Mouse (Mus musculus) intestine, embryonic 16.5 days (tissue): ENCODE measurements around the gene Adk. TPM values are rescaled to one million over a fixed set of nuclear protein-coding genes. Genes with fewer than 3 reads are reported as not detected.
"Not testable (repeated sequence)": the region's sequence is repeated elsewhere in the genome, so short reads cannot be mapped to it uniquely, and the experiment has no call there.

Source experiments
- ATAC-seq: fragments of 200-750 bp; cut with Nextera tagmentation; 2 replicates; pipeline ENCODE4 v1.8.0; 2017; ENCODE audit warnings: moderate TSS enrichment, moderate library complexity
- H3K27ac ChIP-seq: fragments of 300-500 bp; sonication (generic); 2 replicates; pipeline ENCODE4 v1.5.1; 2014; ENCODE audit warnings: mild to moderate bottlenecking, low read length
- H3K27me3 ChIP-seq: fragments of 300-500 bp; sonication (generic); replicated peaks from 2 replicates; pipeline ENCODE4 v1.6.1; 2014; ENCODE audit warnings: low read length, control low read depth, mixed read lengths; ENCODE audit not compliant: control insufficient read depth, insufficient read depth
- H3K36me3 ChIP-seq: fragments of 300-500 bp; sonication (generic); 2 replicates; pipeline ENCODE4 v1.6.1; 2014; ENCODE audit warnings: low read length, control low read depth; ENCODE audit not compliant: control insufficient read depth, insufficient read depth
- H3K4me1 ChIP-seq: fragments of 300-500 bp; sonication (generic); 2 replicates; pipeline ENCODE4 v1.6.1; 2014; ENCODE audit warnings: low read length, control low read depth, mixed read lengths; ENCODE audit not compliant: control insufficient read depth, insufficient read depth
- H3K4me2 ChIP-seq: fragments of 300-500 bp; sonication (generic); 2 replicates; pipeline ENCODE4 v1.6.1; 2014; ENCODE audit warnings: low read depth, low read length, control low read depth
- H3K4me3 ChIP-seq: fragments of 300-500 bp; sonication (generic); 2 replicates; pipeline ENCODE4 v1.5.1; 2014; ENCODE audit warnings: mild to moderate bottlenecking, low read length
- H3K9ac ChIP-seq: fragments of 300-500 bp; sonication (generic); 2 replicates; pipeline ENCODE4 v1.6.1; 2014; ENCODE audit warnings: low read depth, low read length
- H3K9me3 ChIP-seq: fragments of 300-500 bp; sonication (generic); 2 replicates; pipeline ENCODE4 v1.6.1; 2016; ENCODE audit warnings: low read length, control low read depth; ENCODE audit not compliant: control insufficient read depth
- WGBS: fragments of 180-500 bp; shearing (Covaris S2); extraction: QIAGEN DNeasy Blood & Tissue Kit; methylation state at CpG from one replicate; pipeline ENCODE4 v1.1.7; 2014; 5-methylcytosine and 5-hydroxymethylcytosine counted together
- polyA plus RNA-seq: library from polyadenylated mRNA; unstranded; fragments of >200 nt; fragmentation: Nextera tagmentation; extraction: Ambion mirVana; gene quantifications from 2 replicates; pipeline ENCODE4 v1.2.1, GENCODE M21; 2015

Gene Adk
- polyA plus RNA-seq, 1 experiment from 2014 or later = 244 TPM

GRCm38 (mm10) chr14:21471975-21472374 is 419.6 kb downstream of the Adk start:
- H3K4me3 ChIP-seq = no peak overlapping the region
- H3K9ac ChIP-seq = no peak overlapping the region
- ATAC-seq = no peak
- WGBS = 90% methylated on average over 2 of the region's 2 CpGs
- H3K27ac ChIP-seq = no peak overlapping the region
- H3K27me3 ChIP-seq = no peaks in the 10 kb centered on the region
- H3K4me1 ChIP-seq = no peaks in the 10 kb centered on the region
- H3K9me3 ChIP-seq = no peaks in the 10 kb centered on the region
- H3K36me3 ChIP-seq = no peaks in the 10 kb centered on the region
- H3K4me2 ChIP-seq = no peak overlapping the region

- WGBS = 92% methylated on average over 4 of the region's 4 CpGs
- H3K4me3 ChIP-seq, ATAC-seq, H3K27me3 ChIP-seq, H3K9me3 ChIP-seq, H3K36me3 ChIP-seq, H3K9ac ChIP-seq, H3K27ac ChIP-seq, H3K4me2 ChIP-seq, H3K4me1 ChIP-seq: not testable (repeated sequence)
Measured at GRCm38 (mm10) chr14:21474593-21475132, 422.3 kb downstream of the Adk start.

- Histone ChIP-seq H3K4me2 (no peak overlapping the region), H3K27me3 (no peaks in the 10 kb centered on the region), H3K9me3 (no peaks in the 10 kb centered on the region), H3K9ac (no peak overlapping the region), H3K4me1 (no peaks in the 10 kb centered on the region), H3K36me3 (no peaks in the 10 kb centered on the region), H3K4me3 (no peak overlapping the region), H3K27ac (no peak overlapping the region)
- no peak for ATAC-seq
- WGBS = 92% methylated on average over 2 of the region's 2 CpGs
Measured at GRCm38 (mm10) chr14:21477181-21477580, 424.8 kb downstream of the Adk start.

GRCm38 (mm10) chr14:21479566-21479965 is 427.2 kb downstream of the Adk start:
- H3K27ac ChIP-seq = no peak overlapping the region
- no peak overlapping the region for H3K9ac ChIP-seq
- 0 out of 2 replicates have a peak, but pooled peaks cover 2% of the 10 kb centered on the region for H3K4me1 ChIP-seq
- H3K4me3 ChIP-seq = no peak overlapping the region
- no peaks in the 10 kb centered on the region for H3K27me3 ChIP-seq
- 95% methylated on average over 8 of the region's 8 CpGs for WGBS
- H3K36me3 ChIP-seq = no peaks in the 10 kb centered on the region
- H3K4me2 ChIP-seq = no peak overlapping the region
- no peak for ATAC-seq
- H3K9me3 ChIP-seq = no peaks in the 10 kb centered on the region

- Histone ChIP-seq H3K9me3 (no peaks in the 10 kb centered on the region), H3K27ac (no peak overlapping the region), H3K4me1 (0 out of 2 replicates have a peak, but pooled peaks cover 4% of the 10 kb centered on the region), H3K9ac (no peak overlapping the region), H3K27me3 (no peaks in the 10 kb centered on the region), H3K4me3 (no peak overlapping the region), H3K4me2 (no peak overlapping the region), H3K36me3 (no peaks in the 10 kb centered on the region)
- ATAC-seq = no peak
- 93% methylated on average over 5 of the region's 5 CpGs for WGBS
Measured at GRCm38 (mm10) chr14:21480191-21480590, 427.8 kb downstream of the Adk start.

GRCm38 (mm10) chr14:21481231-21481630 is 428.9 kb downstream of the Adk start, which contains the start of gene Kat6b:
Gene Kat6b, plus strand, starts transcription at chr14:21481434.
- H3K4me1 ChIP-seq = 0 out of 2 replicates have a peak, but pooled peaks cover 4% of the 10 kb centered on the region
- H3K27ac ChIP-seq = no peak within 1 kb of the TSS
- ATAC-seq = no peak
- no peak within 1 kb of the TSS for H3K9ac ChIP-seq
- no peaks in the 10 kb centered on the region for H3K27me3 ChIP-seq
- no peak within 1 kb of the TSS for H3K4me2 ChIP-seq
- H3K36me3 ChIP-seq = no peaks in the 10 kb centered on the region
- no peaks in the 10 kb centered on the region for H3K9me3 ChIP-seq
- WGBS = 95% methylated on average over 7 of the region's 7 CpGs
- no peak within 1 kb of the TSS for H3K4me3 ChIP-seq

- Histone ChIP-seq H3K4me3 (no peak overlapping the region), H3K36me3 (no peaks in the 10 kb centered on the region), H3K4me1 (0 out of 2 replicates have a peak, but pooled peaks cover 4% of the 10 kb centered on the region), H3K27me3 (no peaks in the 10 kb centered on the region), H3K9ac (no peak overlapping the region), H3K27ac (no peak overlapping the region), H3K9me3 (no peaks in the 10 kb centered on the region), H3K4me2 (no peak overlapping the region)
- WGBS = 68% methylated on average over 2 of the region's 2 CpGs
- no peak for ATAC-seq
Measured at GRCm38 (mm10) chr14:21484199-21484598, 431.8 kb downstream of the Adk start.

- H3K27me3 ChIP-seq = no peaks in the 10 kb centered on the region
- H3K9me3 ChIP-seq = no peaks in the 10 kb centered on the region
- no peaks in the 10 kb centered on the region for H3K36me3 ChIP-seq
- 73% methylated on average over 10 of the region's 10 CpGs for WGBS
- ATAC-seq = peak; percentile 87
- no peak overlapping the region for H3K9ac ChIP-seq
- no peak overlapping the region for H3K4me3 ChIP-seq
- 0 out of 2 replicates have a peak, but pooled peaks cover 4% of the 10 kb centered on the region for H3K4me1 ChIP-seq
- no peak overlapping the region for H3K4me2 ChIP-seq
- no peak overlapping the region for H3K27ac ChIP-seq
Measured at GRCm38 (mm10) chr14:21484693-21485092, 432.3 kb downstream of the Adk start.

GRCm38 (mm10) chr14:21485961-21486520 is 433.7 kb downstream of the Adk start:
- H3K27me3 ChIP-seq = no peaks in the 10 kb centered on the region
- 92% methylated on average over 3 of the region's 3 CpGs for WGBS
- ATAC-seq = no peak
- H3K4me2 ChIP-seq = no peak overlapping the region
- H3K27ac ChIP-seq = no peak overlapping the region
- no peaks in the 10 kb centered on the region for H3K36me3 ChIP-seq
- 0 out of 2 replicates have a peak, but pooled peaks cover 4% of the 10 kb centered on the region for H3K4me1 ChIP-seq
- H3K9me3 ChIP-seq = no peaks in the 10 kb centered on the region
- no peak overlapping the region for H3K4me3 ChIP-seq
- no peak overlapping the region for H3K9ac ChIP-seq

GRCm38 (mm10) chr14:21487135-21487534 is 434.8 kb downstream of the Adk start:
- H3K36me3 ChIP-seq, H3K27ac ChIP-seq, H3K4me3 ChIP-seq, H3K4me2 ChIP-seq, H3K9ac ChIP-seq, H3K9me3 ChIP-seq, ATAC-seq, H3K27me3 ChIP-seq, H3K4me1 ChIP-seq: not testable (repeated sequence)
- WGBS = 81% methylated on average over 2 of the region's 2 CpGs
